Mouse (Mus musculus): Measurements from ENCODE around the gene Casd1.

Gene Casd1

DNA sequence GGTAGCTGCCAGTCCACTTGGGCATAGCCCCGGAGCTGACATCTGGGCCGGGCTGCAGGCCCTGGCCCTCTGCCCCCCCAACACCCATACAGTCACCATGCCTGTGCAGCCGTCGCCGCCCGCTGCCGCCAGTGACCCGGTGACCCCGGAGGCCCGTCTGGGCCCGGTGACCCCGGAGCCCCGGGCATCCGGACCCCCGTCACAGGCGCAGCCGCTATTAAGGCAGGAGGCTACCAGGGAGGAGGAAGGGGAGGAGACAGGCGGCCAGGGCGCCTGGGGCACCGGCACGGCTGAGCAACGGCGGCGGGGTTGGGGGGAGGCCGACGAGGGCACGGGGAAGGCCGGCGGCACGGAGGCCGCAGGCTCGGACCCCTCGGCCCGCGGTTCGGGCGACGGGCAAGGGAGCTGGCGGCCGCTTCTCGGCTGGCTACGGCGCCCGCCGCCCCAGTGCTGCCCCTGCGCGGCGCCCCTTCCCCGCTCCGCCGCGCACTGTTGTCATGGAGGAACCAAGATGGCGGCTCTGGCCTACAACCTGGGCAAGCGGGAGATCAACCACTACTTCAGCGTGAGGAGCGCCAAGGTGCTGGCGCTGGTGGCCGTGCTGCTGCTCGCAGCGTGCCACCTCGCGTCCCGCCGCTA is at the start of gene Casd1:
Gene Casd1, plus strand, starts transcription at position 182 of the 639 bp plus-strand sequence.
- in situ Hi-C loops (cut with MboI, MseI): loop anchor here (5.0 to 25.0 kb wide), 2 partner anchors 518 to 687 kb away; partner anchors contain the start of gene Pon2 (in 1 of the 2)

DNA sequence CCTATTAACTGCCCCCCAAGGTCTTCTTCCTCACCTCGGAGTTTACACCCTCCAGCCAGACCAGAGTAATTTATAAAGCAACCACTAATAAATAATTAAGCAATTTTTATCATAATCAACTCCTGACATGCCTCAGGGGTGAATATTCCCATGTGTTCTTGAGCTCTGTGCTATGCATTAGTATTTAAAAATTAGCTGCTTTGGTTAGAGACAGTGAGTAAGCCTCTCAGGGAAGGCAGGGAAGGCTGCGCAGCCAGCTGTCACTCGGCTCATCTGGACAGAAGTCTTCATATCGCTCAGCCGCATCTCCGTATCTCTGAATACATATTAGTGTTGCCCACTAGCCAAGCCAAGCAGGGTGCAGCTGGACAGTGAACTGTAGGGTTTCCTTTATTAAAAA is 45.3 kb upstream of the Casd1 start:
- in situ Hi-C loops (cut with MboI, MseI): loop anchor here in 1 of 2 experiments (10.0 kb wide), 1 partner anchor 809 kb away; no protein-coding TSS in a partner anchor

DNA sequence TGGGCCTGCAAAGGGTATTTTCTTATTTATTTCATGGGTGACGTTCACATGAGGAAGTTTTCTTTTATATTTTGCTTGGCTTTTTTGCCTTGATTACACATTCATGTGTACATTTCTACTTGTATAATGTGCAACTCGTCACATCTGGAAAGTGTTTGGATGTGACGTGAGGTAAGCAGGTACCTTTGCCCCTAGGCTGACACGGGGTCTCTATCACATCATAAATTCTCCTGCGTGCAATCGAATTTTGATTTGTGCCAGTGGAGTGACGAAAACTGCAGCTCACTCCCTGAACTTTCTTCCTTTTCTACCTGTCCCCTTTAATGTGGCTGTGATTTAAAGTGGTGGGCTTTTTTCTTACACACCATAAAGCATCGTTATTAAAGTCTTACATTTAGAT is 43.6 kb upstream of the Casd1 start:
- in situ Hi-C loops (cut with MboI, MseI): loop anchor here in 1 of 2 experiments (10.0 kb wide), 1 partner anchor 808 kb away; no protein-coding TSS in a partner anchor

DNA sequence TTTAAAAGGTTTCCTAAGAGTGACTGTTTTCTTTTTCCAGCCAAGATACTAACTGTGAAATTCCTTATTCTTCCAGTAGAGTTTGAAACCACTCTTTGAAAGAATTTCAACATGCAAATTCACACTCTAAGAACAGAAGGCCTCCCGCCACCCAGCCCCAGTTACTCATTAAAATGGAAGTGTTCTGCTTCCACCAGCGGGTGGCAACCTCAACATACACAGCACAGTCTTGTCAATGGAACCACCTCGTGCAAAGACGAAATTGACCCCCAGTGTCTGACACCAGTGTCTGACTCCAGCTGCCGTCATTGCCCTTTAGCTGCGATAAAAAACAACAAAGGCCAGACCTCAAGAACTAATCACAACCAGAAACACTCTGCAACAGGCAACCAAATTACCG is 43.0 kb upstream of the Casd1 start:
- in situ Hi-C loops (cut with MboI, MseI): loop anchor here in 1 of 2 experiments (10.0 kb wide), 1 partner anchor 807 kb away; no protein-coding TSS in a partner anchor

DNA sequence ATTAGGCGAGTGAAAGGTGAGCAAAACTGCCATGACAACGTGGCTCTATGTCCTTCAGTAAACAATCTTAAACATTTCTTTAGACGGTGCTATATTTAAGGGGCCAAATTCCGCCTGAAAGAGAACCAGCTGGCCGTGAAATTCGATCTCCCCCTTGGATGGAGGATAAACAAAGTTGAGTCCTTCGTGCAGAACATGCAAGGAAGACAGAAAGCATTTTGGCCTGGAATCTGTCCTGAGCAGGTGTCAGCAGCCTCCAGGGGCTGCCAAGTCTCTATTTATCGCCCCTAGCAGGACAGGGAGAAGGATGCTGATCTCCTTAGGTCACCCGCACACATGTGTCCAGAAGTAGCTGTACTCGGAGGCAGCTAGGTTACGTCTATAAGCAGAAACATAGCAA is 39.5 kb upstream of the Casd1 start:
- in situ Hi-C loops (cut with MboI, MseI): no loop called here

DNA sequence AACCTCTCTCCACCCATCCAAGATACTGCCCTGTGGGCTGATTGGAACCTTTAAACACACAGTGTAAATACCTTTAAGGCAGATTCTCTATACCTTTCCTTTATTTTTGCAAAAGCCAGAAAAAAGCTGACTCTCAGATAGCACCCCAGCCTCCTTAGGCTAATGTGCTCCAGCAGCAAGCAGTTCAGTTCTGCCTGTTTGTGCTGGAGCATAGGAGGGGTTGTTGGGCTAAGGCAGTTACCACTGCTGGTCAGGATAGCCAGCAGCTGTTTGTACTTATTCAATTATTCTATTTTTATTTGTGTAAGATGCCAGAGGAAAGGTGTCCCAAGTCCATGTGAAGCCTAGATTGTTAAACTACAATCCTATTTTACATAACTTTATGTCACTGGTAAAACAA is 39.0 kb upstream of the Casd1 start:
- in situ Hi-C loops (cut with MboI, MseI): no loop called here

DNA sequence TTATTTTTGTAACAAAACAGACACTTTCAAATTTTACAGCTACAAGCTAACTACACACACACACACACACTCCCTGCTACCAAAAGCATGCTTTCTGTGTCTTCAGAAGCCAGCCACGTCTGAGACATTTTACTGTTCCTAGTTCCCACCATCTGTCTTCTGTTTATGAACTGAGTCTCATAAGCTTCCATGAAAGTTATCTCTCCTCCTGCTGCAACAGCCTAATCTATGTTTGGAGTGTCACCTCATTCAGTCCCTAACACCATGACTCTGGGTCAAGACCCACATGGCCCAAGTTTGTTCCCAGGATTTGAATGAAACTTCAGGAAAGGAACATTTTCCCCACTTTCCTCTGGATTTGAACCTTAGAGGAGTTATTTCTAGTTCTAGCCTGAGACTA is 38.2 kb upstream of the Casd1 start:
- in situ Hi-C loops (cut with MboI, MseI): no loop called here

DNA sequence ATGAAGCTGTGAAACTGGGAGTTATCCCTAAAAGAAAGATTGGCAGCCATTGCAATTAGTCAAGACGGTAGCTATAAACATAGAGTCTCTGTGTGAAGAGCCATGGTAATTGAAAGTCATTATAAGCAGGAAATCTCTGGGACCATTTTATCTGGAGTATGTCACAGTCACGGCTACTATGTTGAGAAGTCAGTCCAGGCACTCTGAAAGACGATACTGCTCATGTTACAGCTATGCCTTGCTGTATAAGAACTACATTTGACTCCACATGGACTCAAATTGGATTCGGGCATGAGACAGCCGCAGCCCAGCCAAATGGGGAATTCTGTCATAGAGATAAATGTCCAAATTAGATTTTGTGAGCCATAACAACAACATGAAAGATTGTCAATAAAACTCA is 37.2 kb upstream of the Casd1 start:
- in situ Hi-C loops (cut with MboI, MseI): no loop called here

DNA sequence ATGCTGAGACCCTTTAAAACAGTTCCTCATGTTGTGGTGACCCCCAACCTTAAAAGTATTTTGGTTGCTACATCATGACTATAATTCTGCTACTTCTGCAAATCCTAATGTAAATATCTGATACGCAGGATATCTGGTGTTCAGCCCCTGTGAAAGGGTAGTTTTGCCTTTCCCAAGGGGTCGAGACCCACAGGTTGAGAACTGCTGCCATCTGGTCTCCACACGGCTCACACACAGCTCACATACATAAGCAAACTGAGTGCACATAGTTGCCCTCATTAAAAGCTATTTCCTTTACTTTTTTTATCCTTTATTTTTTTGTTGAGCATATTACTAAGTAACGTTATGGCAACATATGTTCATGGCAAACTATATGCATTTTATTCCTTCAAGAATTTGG is 30.2 kb upstream of the Casd1 start:
- in situ Hi-C loops (cut with MboI, MseI): no loop called here

DNA sequence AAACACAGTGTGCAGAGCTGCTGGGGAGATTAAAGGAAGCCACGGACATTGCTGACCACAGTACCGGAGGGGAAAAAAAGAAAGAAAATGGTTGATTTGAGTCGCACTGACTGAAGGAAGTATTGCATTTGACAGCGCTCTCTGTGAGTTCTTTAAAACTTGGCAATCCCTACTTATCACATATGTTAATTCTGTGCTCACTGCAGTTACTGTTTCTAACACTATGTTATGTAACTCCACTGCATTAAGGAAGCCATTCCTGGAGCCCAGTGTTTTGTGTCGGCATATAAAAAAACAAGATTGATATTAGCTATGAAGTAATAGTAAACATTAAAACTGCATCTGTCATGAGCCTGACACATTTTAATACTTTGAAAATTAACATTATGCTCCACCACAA is 22.9 kb upstream of the Casd1 start:
- in situ Hi-C loops (cut with MboI, MseI): no loop called here

DNA sequence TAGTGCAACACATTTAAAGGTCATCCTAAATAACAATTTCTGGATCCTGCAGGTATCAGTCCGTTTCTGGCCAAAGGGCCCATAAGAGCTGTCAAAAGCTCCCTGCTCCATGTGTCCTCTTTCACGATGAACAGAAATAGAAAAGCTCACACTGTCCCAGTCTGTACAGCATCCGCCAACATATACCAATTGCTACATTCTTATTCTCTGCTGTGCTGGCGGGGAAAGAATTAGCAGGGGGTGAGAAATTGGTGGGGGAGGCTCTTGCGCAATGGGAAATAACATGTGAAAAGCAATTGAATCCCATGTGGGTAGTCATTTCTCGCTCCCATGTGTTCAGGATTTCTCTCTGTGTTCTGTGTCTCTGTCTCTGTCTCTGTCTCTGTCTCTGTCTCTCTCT is 22.3 kb upstream of the Casd1 start:
- in situ Hi-C loops (cut with MboI, MseI): no loop called here

DNA sequence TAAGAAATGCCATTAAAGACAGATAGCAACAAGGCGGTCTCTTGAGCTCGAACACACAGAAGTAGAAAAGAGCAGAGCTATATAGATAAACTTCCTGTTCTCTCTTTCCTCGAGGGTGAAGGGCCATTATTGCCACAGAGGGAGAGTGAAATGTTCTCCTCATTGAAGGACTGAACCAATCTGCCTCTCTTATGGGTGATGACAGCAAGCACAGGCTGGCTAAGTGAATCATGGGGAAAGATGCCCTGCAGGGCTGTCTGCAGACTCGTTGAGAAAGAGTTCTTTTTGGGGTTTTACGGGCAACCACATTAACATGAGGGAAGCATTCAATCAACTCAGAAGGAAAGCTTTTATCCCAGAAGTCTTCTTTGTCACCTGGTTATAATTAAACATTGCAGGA is 21.0 kb upstream of the Casd1 start:
- in situ Hi-C loops (cut with MboI, MseI): no loop called here

DNA sequence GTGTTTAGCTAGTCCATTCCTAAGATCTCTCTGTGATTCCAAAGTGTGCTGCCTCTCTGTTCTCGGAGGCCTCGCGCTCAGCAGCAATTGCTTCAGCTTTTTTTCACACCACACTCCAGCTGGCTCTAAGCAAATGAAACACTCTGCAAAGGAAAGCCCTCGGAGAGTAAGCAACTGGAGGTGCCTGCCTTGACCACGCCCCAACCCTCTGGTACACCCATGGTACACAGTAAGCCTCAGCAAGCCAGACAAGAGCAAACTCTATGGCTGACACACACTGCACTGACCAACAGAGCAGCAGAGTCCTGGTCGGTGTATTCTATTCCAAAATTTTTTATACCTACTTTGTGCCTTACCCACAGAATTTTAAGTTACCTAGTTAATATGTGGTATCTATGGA is 17.2 kb upstream of the Casd1 start:
- in situ Hi-C loops (cut with MboI, MseI): no loop called here

DNA sequence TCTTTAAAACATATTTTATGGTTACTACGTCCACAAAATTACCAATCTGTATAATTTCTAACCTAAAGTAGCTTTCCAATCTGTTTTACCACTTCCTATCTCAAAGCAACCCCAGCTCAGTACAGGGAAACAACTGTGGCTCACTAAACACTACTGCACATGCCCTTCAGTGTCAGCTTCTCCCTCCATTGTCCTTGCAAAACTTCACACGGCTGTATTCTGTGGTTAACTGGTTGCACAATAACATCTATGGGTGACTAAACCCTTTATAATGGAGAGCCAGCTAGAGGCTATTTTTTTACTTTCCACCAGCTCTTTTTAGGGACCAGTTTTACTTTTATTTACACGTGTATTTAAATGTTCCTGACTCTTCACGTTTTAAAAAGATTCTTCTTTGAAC is 12.7 kb upstream of the Casd1 start:
- in situ Hi-C loops (cut with MboI, MseI): no loop called here

DNA sequence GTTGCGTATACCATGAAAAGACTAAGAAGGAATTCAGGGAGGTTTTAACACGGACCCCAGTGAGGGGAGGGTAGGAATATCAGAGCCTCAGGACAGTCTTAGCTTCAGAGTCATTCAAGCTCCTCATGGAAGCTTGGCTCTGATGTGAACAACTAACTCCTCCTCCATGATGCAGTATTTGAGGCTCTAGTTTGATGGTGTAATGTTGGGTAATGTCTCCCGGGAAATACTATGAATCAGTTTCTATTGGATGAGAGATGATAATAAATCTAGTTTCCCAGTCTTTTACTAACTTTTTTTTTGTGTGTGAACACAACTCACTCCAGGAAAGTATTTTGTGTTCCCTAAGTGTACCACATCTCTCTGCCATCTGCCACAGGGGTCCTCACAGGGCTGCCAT is 11.9 kb upstream of the Casd1 start:
- in situ Hi-C loops (cut with MboI, MseI): no loop called here

DNA sequence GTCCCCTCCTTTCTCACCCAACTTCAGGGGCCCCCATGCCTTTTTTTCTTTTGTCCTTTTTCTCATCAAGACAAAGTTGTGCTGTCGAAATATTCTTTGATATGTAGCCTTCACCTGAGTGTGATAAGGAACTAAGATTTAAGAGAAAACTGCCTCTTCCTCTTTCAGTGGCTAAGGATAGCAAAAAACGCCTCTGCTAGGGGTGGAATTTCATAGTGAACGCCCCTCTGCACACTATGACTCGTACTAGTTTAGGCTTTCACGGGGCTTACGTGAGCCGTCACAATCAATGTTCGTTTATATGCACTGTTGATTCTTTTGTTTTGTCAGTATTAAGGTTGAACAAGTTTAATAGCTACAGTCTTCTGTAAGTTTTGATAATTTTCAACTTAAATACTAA is 10.6 kb upstream of the Casd1 start:
- in situ Hi-C loops (cut with MboI, MseI): no loop called here

DNA sequence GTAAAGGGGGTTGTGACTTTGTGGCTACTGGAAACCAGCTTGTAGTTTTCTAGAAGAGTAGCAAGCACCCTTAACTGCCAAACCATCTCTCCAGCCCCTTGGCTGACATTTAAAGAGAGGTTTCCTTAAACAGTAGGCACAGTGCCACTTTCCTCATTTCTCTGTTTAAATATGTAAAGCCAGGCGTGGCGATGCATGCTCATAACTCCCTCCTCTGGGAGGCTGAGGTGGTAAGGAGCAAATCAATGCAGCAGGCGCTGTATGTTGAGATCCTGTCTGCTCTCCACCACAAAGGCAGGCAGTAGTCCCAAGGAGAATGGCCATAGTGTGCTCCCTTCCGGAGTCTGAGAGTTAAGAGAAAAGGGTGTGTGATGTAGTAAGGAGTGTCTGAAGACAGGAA is 2.9 kb upstream of the Casd1 start:
- in situ Hi-C loops (cut with MboI, MseI): no loop called here

DNA sequence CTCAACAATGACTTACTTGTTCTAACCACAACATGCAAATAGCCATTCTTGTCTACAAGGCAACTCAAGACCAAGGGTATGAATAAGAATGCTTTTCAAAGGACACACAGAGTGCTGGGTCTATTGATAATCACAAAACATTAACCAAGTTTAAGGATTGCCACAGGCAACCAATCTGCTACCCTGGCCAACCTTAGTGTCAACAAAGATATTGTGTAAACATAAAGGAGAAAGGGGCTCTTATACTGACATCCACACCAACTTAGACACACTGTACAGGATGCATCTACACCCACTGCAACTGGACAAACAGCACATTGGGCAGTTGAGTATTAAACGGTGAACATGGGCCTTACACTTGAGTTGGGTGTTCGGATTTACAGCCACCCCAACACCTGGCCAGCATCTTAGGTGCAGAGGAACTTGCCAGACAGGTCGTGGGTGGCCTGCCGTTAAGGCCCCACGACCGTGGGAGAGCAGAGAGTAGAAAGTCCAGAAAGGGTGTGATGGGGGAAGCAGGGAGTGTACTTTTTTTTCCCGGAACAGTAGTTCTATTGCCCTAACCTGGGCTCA is 468 bp upstream of the Casd1 start:
- in situ Hi-C loops (cut with MboI, MseI): loop anchor here (5.0 to 25.0 kb wide), 2 partner anchors 518 to 687 kb away; partner anchors contain the start of gene Pon2 (in 1 of the 2)

DNA sequence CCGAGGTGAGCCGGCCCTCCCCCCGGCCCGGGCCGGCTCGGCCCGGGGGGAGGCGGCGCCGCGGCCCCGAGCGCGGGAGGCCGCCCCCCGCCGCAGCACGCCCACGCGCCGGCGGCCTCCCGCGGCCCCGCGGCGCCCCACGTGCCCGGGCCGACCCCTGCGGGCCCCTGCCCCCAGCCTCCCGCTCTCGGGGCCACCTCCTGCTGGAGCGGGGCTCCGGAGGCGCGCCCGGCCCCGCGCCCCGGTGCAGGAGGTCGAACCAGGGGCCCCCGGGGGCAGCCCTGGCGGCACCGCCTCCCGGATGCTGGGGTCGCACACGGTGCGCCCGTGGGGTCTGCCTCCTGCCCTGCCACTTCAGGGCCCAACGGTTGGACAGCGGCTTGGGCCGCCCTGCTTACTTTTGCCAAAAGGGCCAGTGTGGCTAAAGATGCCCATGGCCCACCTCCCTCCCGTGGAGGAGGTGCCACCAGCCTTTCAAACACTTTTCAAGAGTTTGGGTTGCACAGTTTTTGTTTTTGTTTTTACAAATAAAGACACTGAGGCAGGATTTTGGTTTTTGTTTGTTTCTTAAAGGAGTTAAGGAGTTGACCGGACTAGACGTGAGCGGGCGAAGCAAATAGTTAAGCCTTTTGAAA is 775 bp downstream of the Casd1 start:
- in situ Hi-C loops (cut with MboI, MseI): loop anchor here (5.0 to 25.0 kb wide), 2 partner anchors 519 to 686 kb away; partner anchors contain the start of gene Pon2 (in 1 of the 2)

DNA sequence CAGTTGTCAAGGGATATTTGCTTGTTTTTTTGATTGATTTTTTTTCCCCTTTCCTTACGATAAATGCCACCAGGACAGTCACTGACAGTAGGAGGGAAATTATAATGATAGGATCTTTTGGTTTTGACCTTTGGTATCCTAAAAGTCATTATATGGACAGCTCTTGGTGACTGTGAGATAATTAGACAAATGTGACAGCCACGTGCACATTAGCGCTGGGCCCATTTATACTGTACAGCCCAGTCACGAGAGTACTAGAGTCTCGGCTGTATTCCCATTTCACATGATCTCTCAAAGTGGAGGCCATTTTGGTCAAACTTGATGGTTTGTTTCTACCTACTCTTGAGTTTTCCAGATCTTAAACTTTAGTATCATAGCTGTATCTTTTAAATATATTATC is 1.4 kb downstream of the Casd1 start:
- in situ Hi-C loops (cut with MboI, MseI): loop anchor here (5.0 to 25.0 kb wide), 2 partner anchors 520 to 685 kb away; partner anchors contain the start of gene Pon2 (in 1 of the 2)

DNA sequence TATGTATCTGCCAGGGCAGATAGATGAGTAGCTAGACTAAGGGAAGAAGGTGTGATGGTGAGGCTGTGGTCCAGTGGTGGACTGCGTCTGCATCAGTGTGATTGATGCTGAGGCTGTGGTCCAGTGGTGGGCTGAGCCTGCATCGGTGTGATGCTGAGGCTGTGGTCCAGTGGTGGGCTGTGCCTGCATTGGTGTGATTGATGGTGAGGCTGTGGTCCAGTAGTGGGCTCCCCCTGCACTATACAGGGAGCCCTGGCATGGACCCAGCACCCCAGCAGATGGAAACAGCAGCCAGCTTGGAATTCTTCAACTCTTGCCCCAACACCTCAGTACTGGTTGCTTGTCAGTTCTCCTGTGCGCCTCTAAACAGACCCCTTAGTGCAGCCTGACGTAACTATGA is 5.8 kb downstream of the Casd1 start:
- in situ Hi-C loops (cut with MboI, MseI): loop anchor here in 1 of 2 experiments (25.0 kb wide), 1 partner anchor 681 kb away; the partner anchor contains the start of gene Pon2

DNA sequence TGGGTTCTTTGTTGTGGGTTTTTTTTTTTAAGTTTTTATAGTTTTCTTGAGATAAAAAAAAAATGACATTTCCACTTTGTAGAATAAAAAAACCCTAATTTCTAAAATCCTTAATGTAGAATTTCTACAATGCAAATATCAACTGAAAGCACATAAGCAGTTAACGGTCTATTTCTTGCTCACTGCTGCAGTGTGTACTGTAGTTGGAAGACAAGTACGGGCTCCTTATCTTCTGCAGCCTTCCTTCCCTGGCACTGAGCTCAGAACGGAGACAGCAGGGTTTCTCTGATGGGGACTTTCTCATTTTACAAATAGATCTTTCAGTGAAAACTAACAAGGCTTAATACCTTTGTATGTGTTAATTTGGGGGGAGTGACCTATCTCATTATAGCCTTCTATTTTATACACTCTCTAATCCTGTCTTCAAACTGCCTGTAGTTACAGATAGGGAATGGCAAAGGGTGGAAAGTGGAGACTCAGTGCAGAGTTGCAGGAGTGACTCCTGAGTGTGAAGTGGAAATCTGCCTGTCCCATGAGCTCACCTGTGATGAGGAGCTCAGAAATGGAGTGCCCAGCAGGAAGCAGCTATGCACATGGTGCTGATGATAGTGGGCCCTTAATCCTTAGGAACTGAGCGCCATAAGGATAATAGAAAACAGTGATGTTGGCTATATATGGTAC is 9.7 kb downstream of the Casd1 start:
- in situ Hi-C loops (cut with MboI, MseI): loop anchor here in 1 of 2 experiments (25.0 kb wide), 1 partner anchor 677 kb away; the partner anchor contains the start of gene Pon2

All from T-helper 17 cell (primary cell).